Mouse (Mus musculus): ENCODE data around the gene Ptprm.

DNA sequence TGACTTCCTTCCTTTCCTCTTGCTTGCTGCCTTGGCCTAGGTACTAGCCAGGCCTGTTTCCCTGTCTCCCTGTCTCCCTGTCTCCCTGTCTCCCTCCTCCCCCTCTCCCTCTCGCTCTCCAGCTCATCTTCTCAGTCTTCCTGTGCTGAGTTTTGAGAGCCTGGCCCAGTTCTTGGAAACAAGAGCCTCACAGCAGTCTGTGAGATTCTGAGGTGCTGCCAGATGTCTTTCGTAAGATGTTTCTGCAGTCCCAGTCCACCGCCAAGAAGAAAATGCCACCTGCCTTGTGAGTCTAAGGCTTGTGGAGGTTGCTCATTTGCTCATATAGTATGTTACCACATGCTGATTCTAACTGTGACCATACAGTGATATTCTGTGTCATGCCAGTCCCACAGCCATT lies 572.3 kb downstream of the Ptprm start:
- TF ChIP-seq GATA1 (IDR thresholded peaks at IDR 0.05; ENCODE audit: low read length) (no peak), TAL1 (IDR thresholded peaks at IDR 0.05; ENCODE audit: low read length) (no peak)
